Mouse (Mus musculus): ENCODE data around the gene Vangl1.
"Not testable (repeated sequence)": the region's sequence is repeated elsewhere in the genome, so short reads cannot be mapped to it uniquely, and the experiment has no call there.

Vangl1 gene

DNA sequence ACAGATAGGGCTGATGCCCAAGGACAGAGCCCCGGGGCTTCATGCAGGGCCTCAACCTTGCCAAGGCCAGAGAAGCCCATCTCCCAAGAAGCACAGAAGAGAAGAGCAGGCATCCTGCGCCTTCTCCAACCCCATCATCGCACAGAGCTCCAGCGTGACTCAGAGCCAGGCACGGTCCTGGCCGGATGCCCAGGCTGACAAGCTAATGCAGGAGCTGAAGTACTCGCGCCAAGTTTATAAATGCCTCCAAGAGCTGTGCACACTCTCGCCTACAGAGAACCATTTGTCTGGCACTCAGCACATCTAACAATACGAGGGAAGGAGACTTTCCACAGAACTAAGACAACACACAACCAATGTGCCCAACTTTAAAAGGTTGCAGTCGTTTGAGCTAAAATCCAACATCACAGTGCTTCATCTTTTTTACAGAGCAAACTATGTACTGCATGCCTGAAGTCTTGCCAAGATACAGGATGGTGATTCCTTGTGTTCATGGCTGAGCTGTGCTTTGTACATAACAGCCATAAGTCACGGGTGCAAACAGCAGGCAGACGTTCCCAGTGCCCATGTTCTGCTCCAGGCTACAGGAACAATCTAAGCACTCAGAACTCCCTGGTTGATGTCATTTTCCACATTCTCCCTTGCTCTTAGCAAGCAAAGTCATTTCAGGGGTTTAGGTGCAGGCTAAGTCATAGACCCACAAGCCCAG lies 35.1 kb downstream of the Vangl1 start:
- no peak for DNase-seq (ENCODE audit: low spot score)

DNA sequence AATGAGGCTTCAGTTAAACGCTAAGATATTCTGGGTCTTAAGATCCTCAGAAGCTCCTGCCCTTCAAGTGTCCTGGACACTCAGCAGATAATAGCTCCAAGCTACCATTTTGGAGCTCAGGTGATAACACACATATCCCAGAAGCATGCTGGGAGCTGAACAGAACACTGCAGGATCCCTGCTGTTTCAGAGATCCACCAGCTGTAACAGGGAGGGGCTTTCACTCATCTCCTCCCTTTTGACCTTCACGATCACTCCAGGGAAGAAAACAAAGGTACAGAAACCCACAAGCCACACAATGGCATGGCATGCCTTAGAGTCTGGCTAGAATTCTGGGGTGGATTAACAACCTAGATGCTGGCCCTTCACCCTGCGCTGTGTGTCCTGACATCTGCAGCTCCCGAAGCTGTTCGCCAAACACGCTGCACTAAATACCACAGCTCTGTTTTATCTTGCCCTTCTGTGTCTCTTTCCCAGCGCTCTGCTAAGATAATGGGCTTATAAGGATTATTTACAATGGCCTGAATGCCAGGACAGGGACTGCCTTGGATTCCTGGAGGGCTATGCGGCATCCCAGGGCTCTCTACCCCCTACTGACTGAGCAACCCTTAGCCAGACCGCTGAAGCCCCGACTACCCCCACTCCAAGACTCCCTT lies 36.8 kb downstream of the Vangl1 start:
- no peak for DNase-seq (ENCODE audit: low spot score)

DNA sequence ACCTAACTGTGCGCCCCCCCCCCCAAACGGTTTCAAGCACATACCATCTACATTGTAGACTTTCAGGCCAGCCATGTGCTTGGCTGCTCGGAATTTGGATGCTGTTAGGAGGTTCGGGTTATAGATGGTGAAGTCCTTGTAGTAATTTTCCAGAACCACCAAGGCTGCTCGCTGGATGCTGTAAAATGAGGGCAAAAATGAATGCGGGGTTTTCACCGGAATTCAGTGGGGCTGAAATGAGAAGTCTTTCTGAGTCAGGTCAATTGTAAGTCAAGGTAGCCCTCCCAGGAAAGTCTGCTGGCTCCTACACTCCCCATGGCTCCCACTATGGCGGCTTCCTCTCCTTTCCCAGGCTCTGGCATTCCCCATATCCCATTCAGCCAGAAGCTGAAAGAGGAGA lies 37.7 kb downstream of the Vangl1 start:
- DNase-seq (ENCODE audit: low spot score): no peak

DNA sequence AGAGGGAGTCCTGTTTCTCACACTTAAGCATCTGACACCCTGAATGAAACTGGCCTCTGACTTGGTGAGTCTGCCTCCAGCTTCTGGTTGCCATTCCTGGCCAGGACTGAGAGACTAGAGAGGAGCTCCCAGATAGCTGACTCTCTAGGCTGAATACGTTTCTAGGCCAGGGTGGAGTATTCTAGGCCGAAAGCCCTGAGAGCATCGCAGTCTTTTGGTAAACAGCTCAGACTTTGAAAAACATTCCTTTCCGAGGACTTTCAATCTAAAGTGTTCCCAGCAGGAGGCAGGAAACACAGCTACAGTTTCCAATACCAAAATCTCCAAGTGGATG lies 38.2 kb downstream of the Vangl1 start:
- DNase-seq (ENCODE audit: low spot score): no peak

DNA sequence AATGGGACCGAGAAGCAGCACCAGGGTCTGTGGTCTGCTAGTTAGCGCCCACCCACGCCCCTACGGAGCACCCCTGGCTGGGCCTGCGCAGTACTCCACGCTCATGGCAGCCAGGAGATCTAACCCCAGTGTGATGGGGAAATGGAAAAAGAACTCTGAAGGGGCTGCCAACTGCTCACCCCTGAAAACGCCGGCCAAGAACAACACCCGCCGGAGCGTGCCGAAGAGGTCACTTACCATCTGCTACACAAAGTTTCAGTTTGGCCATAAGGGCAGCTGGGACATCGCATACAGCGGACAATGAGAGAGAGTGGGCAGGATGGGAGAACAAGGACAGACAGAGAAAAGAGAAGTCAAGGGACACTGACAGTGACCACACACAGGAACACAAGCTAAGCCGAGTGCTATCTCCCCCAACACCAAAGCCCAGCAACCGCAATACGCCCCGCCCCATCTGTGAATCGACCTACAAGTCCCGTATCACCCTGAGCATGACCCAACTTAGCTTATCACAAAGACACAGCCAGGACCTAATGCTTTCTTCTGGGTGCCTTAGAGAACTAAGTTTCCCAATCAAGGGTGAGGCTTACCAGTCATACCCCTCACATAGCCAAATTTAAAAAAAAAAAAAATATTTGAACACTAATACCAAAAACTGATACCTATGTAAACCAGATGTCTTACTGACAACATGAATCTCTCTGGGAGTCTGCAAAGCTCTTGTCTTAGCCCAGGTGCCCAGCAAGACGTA lies 38.8 kb downstream of the Vangl1 start:
- no peak for DNase-seq (ENCODE audit: low spot score)

DNA sequence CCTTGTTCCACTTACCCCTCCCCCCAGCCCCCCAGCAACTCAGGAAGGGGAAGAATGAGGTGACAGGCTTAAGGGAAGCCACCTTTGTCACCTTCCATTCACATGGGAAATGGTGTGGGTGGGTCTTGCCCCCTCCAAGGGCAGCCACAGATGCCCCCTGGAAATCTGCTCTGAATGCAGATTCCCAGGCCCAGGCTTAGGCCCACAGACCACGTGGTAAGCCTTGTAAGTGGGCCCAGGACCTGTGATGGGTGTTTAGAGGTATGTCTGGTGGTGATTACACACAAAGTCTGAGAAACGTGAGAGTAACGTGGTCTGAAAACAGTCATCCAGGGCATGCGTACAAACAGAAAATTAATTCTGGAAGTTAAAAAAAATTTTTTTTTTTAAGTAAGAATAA lies 39.6 kb downstream of the Vangl1 start:
- DNase-seq (ENCODE audit: low spot score): no peak

DNA sequence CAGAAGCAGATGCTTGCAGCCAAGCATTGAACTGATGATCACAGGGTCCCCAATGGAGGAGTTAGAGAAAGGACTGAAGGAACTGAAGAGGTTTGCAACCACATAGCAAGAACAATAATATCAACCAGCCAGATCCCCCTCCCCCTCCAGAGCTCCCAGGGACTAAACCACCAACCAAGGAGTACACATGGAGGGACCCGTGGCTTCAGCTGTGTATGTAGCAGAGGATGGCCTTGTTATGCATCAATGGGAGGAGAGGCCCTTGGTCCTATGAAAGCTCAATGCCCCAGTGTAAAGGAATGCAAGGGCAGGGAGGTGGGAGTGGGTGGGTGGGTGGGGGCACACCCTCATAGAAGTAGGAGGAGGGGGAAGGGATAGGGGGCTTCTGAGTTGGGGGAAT lies 40.6 kb downstream of the Vangl1 start:
- DNase-seq (ENCODE audit: low spot score): not testable (repeated sequence)

DNA sequence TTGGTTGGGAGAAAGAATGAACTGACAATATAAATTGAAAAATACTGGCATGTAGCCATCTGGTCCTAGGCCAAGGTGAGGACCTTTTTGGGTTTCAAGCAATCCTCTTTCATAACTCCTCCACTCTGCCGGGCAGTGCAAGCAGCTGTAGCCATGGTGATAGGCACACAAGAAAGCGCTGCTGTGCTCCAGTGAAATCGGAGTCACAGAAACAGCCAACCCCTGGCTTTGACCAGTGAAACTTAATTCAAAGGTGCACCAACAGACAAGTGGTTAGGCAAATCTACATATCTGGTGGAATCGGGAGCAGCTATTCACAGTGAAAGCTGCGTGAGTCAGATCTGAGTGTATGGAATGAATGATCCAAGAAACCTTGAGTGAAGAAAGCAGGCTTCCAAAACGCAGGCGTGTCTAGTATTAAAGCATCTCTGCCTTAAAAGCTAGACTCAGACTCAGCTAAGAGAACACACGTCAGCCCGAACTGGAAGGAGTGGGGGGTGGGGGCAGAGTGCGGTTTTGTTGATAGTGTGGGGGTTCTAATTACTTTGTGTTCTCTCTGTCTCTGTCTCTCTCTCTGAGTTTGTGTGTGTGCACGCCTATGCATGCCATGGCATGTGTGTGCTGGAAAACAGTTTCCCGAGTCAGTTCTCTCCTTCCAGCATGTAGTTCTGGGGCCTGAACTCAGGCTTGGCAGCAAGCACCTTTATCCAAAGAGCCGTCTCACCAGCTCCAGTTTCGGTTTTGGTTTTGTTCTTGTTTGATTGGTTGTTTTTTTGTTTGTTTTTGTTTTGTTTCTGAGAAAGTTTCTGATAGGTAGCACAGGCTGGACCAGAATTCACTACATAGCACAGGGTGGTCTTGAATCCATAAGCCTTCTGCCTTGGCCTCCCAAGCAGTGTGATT lies 44.8 kb downstream of the Vangl1 start:
- no peak for DNase-seq (ENCODE audit: low spot score)

DNA sequence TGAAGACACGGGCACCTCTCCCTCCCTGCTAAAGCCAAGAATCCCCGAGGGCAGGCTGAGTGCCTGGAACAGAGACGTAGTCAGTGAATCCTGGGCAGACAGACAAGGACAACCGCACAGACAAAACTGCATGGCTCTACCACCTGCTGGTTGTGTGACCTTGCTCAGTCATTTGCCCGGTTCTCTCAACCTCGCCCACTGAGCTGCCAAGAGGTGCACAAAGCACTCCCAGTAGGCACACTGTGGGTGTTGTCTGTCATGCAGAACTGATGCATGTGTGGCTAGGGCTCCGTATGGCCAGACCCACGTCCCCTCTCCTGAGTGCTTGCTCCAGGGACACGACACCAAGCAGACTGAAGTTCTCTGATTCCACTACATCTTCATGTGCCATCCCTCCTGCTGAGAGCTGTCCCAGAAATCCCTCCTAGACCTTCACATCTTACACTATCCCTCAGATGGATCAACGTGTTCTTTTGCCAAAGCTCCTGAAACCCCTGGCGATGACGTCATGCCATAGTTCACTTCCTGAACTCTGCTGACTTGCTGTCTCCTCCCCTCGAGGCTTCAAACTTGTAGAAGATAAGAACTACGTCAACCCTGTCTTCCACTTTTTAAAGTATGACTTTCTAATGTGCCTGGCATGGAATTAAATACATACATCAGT lies 45.6 kb downstream of the Vangl1 start:
- DNase-seq (ENCODE audit: low spot score): no peak

DNA sequence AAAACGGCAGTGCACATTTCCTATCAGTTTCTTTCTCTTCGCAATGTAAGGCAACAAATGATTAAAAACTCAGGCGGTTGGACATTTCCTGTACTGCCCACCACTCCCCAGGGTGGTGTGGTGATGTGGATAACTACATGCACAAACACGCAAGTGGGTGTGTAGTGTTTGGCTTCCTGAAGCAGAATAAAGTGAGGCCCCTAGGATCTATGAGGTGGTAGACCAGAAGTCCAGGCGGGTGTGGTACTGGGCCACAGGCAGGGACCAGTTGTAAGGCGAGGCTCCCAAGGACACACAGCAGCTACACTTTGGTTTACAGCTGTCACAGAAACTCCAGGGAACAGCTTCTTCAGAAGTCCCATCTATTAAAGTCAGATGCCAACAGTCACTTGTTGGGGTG lies 46.8 kb downstream of the Vangl1 start:
- DNase-seq (ENCODE audit: low spot score): no peak

DNA sequence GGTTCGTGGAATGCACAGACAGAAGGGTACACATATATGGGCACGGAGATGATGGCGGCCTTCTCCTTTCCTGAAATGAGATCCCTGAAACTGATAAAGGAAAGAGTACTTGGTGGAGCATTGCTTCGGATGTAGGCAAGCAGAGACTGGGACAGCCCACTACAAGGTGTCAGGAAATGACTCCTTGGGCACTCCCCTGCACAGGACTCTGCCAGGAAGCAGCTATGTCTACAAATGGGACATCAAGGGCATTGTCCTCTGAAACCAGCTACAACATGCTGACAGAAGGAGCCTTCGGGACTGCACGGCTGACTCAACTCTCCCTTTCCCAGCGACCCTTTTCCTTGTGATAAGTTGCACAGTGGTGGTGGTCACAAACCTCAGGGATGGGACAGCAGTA lies 47.8 kb downstream of the Vangl1 start:
- no peak for DNase-seq (ENCODE audit: low spot score)

DNA sequence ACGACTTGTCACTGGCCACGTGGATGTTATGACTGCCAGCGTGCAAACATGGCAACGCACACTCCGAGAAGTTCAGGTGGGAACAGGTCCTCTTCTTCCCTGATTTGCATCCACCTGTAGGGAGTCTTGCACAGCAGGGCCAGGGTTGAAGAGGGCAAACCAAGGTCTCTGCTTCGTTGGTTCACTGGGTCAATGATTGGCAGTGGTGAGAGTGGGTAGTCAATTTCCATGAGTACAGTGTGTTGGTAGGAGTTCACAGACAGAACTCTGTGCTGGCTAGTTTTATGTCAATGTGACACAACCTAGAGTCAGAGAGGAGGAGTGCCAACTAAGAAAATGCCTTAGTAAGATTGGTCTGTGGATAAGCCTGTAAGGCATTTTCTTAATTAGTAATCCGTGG lies 50.4 kb downstream of the Vangl1 start:
- no peak for DNase-seq (ENCODE audit: low spot score)

DNA sequence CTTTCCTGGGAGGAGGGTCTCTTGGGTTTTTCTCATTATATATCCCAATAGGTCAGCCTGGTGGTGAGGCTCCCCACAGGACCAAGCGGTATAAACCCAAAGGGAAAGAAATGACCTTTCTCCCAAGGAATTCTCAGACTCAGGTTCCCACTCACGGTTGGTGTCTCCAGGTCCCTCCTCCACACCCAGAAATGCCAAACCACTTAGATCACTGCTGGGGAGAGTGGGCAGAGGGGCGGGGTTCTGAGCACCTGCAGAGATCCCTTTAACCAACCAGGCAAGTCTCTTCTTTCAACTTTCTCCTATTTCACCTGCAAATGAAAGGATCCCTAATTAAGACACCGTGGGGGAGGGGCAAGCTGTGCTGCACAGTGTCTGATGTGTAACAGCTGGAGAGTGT lies 51.6 kb downstream of the Vangl1 start:
- no peak for DNase-seq (ENCODE audit: low spot score)

DNA sequence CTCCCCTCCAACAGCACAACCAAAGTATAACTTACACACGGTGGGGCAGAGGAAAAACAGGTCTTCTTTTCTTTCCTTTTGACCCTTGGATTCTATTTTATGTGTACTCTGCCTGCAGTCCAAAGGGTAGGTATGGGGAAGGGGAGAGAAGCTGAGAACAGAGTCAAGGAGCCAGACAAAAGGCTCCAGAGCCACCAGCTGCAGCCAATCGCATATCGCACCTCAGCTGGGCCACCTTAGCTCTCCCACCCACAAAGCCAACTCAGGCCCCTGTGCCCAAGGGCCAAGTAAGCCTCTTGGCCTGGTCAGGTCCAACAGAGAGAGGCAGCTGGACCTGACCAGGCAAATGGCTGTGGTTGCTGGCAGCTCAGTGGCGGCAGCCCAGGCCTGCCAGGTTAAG lies 52.0 kb downstream of the Vangl1 start:
- no peak for DNase-seq (ENCODE audit: low spot score)

DNA sequence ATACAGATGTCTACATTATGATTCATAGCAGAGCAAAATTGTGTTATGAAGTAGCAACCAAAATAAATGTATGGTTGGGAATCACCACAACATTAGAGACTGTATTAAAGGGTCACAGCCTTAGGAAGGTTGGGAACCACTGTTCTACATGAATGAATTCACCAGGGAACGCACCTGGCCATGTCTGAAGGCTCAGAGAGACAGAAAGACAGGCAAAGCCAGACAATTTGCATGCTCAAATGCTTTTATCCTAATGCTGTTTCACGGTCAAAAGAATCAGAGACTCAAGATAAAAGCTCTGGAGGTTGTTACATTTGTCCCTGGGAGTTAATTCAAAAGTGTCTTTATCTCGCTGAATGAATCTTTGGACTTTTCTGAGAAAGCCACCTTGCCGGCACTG lies 52.6 kb downstream of the Vangl1 start:
- no peak for DNase-seq (ENCODE audit: low spot score)

DNA sequence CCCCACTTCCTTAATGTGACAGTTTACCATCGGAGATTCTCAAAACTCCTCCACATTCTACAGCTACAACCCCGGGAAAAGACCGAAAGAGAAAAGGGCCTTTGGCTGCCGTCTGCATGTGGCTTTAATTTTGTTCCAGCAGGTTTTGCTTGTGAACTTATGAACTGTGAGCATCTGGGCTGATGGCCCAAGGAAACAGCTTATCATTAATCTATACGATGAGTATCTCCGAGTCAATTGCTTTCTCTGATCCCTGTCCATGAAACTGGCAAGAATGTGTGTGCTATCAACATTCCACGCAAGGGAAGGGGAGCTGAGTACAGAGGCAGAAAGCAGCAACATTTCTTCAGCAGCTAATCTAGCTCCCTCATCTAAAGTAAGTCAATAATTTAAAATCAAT lies 54.6 kb downstream of the Vangl1 start:
- no peak for DNase-seq (ENCODE audit: low spot score)

DNA sequence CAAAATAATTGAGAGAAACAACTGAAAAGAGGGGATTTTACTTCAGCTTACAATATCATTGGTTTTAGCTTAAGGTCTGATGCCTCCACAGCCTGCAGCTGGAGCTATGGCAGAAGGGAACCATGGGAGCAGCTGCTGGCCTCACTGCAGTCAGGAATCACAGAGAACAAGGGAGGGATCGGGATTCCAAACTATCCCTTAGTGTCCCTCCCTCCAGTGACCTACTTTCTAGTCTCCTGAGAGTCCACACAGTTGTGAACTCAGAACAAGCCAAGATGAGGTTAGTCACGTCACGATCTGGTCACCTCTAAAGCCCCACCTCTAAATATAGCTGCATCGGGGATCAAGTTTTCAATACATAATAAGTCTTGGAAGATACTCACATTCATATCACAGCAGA lies 57.3 kb downstream of the Vangl1 start:
- DNase-seq (ENCODE audit: low spot score): no peak

DNA sequence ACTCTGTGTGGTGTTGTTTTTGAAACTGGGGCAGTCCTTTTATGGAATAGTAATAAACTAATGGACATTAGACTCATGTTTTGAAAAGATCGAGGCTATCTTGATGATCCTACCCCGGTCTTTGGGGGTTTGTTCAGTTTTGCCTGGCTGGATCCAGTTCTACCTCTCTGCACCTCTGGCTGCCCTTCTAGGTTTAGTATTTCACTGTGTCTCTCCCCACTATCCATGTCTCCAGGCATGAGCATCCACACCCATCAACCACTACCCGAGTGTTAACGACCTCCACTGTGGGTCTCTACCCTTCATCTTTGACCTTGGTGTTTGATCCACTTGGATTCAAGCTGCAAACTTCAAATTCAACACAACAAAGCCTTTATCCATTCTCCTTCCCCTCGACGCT lies 58.1 kb downstream of the Vangl1 start:
- no peak for DNase-seq (ENCODE audit: low spot score)

DNA sequence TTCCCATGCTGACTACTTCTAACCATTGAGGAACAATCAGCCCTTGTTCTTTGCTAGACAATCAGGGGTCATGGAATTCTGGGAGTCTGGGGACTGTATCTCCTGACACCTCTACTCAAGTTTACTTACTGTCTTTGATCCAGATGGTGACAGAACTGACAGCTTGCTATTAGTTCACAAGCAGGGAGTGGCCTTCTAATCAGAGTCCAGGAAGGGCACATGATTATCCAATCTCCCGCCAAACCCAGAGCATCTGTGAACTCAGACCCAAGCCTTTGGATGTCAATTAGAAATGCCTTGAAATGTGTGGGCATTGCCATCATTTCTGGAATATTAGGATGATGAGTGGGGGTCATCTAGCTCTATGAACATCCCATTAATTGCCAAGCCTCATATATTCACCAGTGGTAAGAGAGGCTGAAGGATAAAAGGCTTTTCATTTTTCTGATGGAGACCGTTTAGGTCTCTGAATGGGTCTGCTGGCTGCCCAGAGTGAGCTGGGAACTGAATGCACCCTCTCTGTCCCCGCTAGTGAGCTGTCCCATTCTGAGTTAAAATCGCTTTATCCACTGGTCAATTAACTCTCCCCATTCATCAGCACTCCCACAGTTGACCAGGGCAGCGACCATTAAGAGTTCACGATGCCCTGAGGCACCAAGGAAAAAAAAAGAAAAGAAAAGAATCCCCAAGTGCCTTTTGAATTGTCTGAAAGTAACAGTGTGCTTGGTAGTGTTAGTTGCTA lies 58.7 kb downstream of the Vangl1 start:
- no peak for DNase-seq (ENCODE audit: low spot score)

DNA sequence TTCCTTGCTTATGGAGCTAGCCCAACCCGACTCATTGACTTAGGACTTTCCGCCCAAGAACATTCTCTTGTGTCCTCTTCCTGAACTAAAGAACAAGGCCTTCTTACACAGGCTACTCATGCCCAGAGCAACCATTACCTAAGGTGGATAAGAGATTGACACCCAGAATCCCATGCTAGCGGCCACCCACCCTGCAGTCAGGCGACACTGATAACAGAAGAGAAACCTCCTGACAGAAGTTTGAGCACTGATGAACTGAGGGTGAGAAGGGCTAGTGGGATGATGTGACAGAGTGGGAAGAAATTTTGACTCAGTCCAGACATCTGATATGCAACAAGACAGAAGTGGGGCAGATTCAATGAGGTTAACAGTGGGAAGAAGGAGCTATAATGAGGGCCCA lies 60.1 kb downstream of the Vangl1 start:
- DNase-seq (ENCODE audit: low spot score): no peak

DNA sequence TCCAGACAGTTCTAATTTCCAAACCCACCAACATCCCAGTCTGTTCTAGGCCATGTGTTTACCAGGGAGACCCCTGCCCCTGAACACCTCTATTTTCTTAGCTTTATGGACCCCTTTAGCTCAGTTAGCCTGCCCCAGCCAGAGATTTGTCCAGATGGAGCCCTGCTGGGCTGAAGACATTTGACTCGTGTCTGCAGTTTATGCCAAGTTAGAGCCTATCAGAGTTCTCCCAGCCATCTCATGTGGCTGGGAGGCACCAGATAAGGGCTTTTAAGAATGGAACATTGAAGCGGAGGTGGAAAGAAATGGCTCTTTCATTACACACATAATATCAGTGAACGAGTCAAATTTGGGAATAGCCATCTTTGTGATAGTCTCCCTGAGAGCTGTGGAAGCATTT lies 61.0 kb downstream of the Vangl1 start:
- DNase-seq (ENCODE audit: low spot score): no peak
